Mouse (Mus musculus): ENCODE measurements around the gene Pdik1l.

DNA sequence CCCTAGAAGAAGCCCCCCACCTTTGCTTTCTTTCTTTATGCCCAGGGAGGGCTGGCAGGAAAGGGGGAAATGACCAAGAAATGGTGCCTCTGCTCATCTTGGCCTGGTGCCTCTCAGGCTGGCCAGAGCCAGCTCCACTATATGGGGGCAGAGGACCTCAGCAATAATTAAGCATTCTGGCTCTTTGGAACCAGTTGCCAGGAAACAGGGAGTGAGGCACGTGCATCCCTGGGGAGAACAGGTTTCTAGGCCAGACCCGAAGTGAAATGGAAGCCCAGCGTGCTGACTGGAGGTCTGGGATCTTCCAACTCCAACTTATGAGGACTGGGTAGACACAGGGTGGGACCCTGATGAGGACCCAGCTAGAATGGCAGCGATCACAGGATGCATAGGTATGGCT is 41.4 kb downstream of the Pdik1l start:
- TF ChIP-seq CTCF (IDR thresholded peaks at IDR 0.05; ENCODE audit: low read depth) (no peak), EP300 (IDR thresholded peaks at IDR 0.05; ENCODE audit: low read depth) (no peak)

Measured in heart, postnatal 0 days (tissue).